Mouse (Mus musculus) limb, embryonic 12.5 days (tissue): ENCODE measurements around the gene Hnrnpll. TPM values are rescaled to one million over a fixed set of nuclear protein-coding genes. Genes with fewer than 3 reads are reported as not detected.
A peak's percentile ranks its signal among the peaks of the same experiment; 100 is the strongest.
"Not testable (repeated sequence)": the region's sequence is repeated elsewhere in the genome, so short reads cannot be mapped to it uniquely, and the experiment has no call there.

Experiments used
- ATAC-seq: fragments of 200-750 bp; cut with Nextera tagmentation; 2 replicates; pipeline ENCODE4 v1.8.0; 2017; ENCODE audit warnings: low read depth, moderate TSS enrichment; ENCODE audit not compliant: insufficient number of reproducible peaks, insufficient read depth, low FRiP score, low TSS enrichment
- H3K27ac ChIP-seq: fragments of 300-500 bp; sonication (generic); 2 replicates; pipeline ENCODE4 v1.5.1; 2016; ENCODE audit warnings: mild to moderate bottlenecking, moderate library complexity
- H3K27me3 ChIP-seq: fragments of 300-500 bp; sonication (generic); 2 replicates; pipeline ENCODE4 v1.6.1; 2016; ENCODE audit warnings: mild to moderate bottlenecking, moderate library complexity
- H3K36me3 ChIP-seq: fragments of 300-500 bp; sonication (generic); 2 replicates; pipeline ENCODE4 v1.6.1; 2016; ENCODE audit warnings: mild to moderate bottlenecking, moderate library complexity
- H3K4me1 ChIP-seq: fragments of 300-500 bp; sonication (generic); replicated peaks from 2 replicates; pipeline ENCODE4 v1.6.1; 2016
- H3K4me2 ChIP-seq: fragments of 300-500 bp; sonication (generic); 2 replicates; pipeline ENCODE4 v1.6.1; 2016; ENCODE audit warnings: mild to moderate bottlenecking, moderate library complexity
- H3K4me3 ChIP-seq: fragments of 300-500 bp; sonication (generic); replicated peaks from 2 replicates; pipeline ENCODE4 v1.5.1; 2016; ENCODE audit warnings: mild to moderate bottlenecking
- H3K9ac ChIP-seq: fragments of 300-500 bp; sonication (generic); replicated peaks from 2 replicates; pipeline ENCODE4 v1.6.1; 2016; ENCODE audit warnings: mild to moderate bottlenecking, moderate library complexity
- H3K9me3 ChIP-seq: fragments of 300-500 bp; sonication (generic); 2 replicates; pipeline ENCODE4 v1.6.1; 2016; ENCODE audit warnings: mild to moderate bottlenecking, moderate library complexity
- WGBS: fragments of 180-500 bp; shearing (Covaris S2); methylation state at CpG from one replicate; pipeline ENCODE4 v1.1.7; 2016; 5-methylcytosine and 5-hydroxymethylcytosine counted together
- polyA plus RNA-seq: library from polyadenylated mRNA; unstranded; fragments of >200 nt; fragmentation: Nextera tagmentation; extraction: Ambion mirVana; gene quantifications from 2 replicates; pipeline ENCODE4 v1.2.1, GENCODE M21; 2016

Gene Hnrnpll
- polyA plus RNA-seq, 1 experiment from 2014 or later: 112 TPM

- Histone ChIP-seq H3K9ac (no peak overlapping the region), H3K27me3 (no peaks in the 10 kb centered on the region), H3K4me2 (no peak overlapping the region), H3K27ac (no peak overlapping the region), H3K4me3 (no peak overlapping the region), H3K9me3 (no peaks in the 10 kb centered on the region), H3K36me3 (no peaks in the 10 kb centered on the region), H3K4me1 (peaks cover 8% of the 10 kb centered on the region)
- 62% methylated on average over 12 of the region's 12 CpGs for WGBS
- no peak; the same call in 1 of the 2 replicates for ATAC-seq
These were observed 43.7 kb downstream of the Hnrnpll start for GRCm38 (mm10) chr17:80018239-80018975.

GRCm38 (mm10) chr17:80017389-80017788 is 44.7 kb downstream of the Hnrnpll start:
- H3K9me3 ChIP-seq: no peaks in the 10 kb centered on the region
- ATAC-seq: no peak
- no peak overlapping the region for H3K4me2 ChIP-seq
- 51% methylated on average over 12 of the region's 12 CpGs for WGBS
- no peak overlapping the region for H3K27ac ChIP-seq
- H3K27me3 ChIP-seq: no peaks in the 10 kb centered on the region
- H3K4me3 ChIP-seq: no peak overlapping the region
- peaks cover 8% of the 10 kb centered on the region for H3K4me1 ChIP-seq
- no peak overlapping the region for H3K9ac ChIP-seq
- H3K36me3 ChIP-seq: no peaks in the 10 kb centered on the region

GRCm38 (mm10) chr17:80016400-80016799 is 45.7 kb downstream of the Hnrnpll start:
- ATAC-seq, H3K9me3 ChIP-seq, H3K9ac ChIP-seq, H3K4me3 ChIP-seq, H3K27ac ChIP-seq, H3K36me3 ChIP-seq, H3K4me1 ChIP-seq, H3K4me2 ChIP-seq, H3K27me3 ChIP-seq: not testable (repeated sequence)
- WGBS: 91% methylated on average over 4 of the region's 4 CpGs

GRCm38 (mm10) chr17:80014361-80014809 is 47.7 kb downstream of the Hnrnpll start:
- no peak for ATAC-seq

GRCm38 (mm10) chr17:80009926-80010325 is 52.2 kb downstream of the Hnrnpll start:
- peaks cover 33% of the 10 kb centered on the region for H3K4me1 ChIP-seq
- no peak overlapping the region for H3K4me3 ChIP-seq
- no peak overlapping the region for H3K9ac ChIP-seq
- H3K27me3 ChIP-seq: no peaks in the 10 kb centered on the region
- 17% methylated on average over 15 of the region's 15 CpGs for WGBS
- peak overlapping the region; percentile 15; the same call in 1 of the 2 replicates for H3K4me2 ChIP-seq
- ATAC-seq: no peak
- H3K36me3 ChIP-seq: no peaks in the 10 kb centered on the region
- H3K27ac ChIP-seq: no peak overlapping the region
- no peaks in the 10 kb centered on the region for H3K9me3 ChIP-seq

More at GRCm38 (mm10) chr17:80014361-80014809, 47.7 kb downstream of the Hnrnpll start:
- H3K9me3 ChIP-seq: no peaks in the 10 kb centered on the region
- H3K4me2 ChIP-seq: no peak overlapping the region
- 87% methylated on average over 8 of the region's 8 CpGs for WGBS
- H3K36me3 ChIP-seq: no peaks in the 10 kb centered on the region
- no peaks in the 10 kb centered on the region for H3K27me3 ChIP-seq
- no peak overlapping the region for H3K4me3 ChIP-seq
- H3K9ac ChIP-seq: no peak overlapping the region
- no peak overlapping the region for H3K27ac ChIP-seq
- H3K4me1 ChIP-seq: peaks cover 15% of the 10 kb centered on the region

GRCm38 (mm10) chr17:80008847-80009246 is 53.3 kb downstream of the Hnrnpll start:
- Histone ChIP-seq H3K4me1 (peaks cover 33% of the 10 kb centered on the region), H3K4me3 (no peak overlapping the region), H3K27me3 (no peaks in the 10 kb centered on the region), H3K9me3 (no peaks in the 10 kb centered on the region), H3K9ac (no peak overlapping the region), H3K27ac (peak overlapping the region; percentile 5; the same call in 1 of the 2 replicates), H3K36me3 (no peaks in the 10 kb centered on the region), H3K4me2 (no peak overlapping the region)
- ATAC-seq: no peak; the same call in 1 of the 2 replicates
- WGBS: 38% methylated on average over 5 of the region's 5 CpGs

GRCm38 (mm10) chr17:80004345-80005239 is 57.5 kb downstream of the Hnrnpll start:
- Histone ChIP-seq H3K4me3 (no peak overlapping the region), H3K9ac (no peak overlapping the region), H3K36me3 (no peaks in the 10 kb centered on the region), H3K9me3 (no peaks in the 10 kb centered on the region), H3K27me3 (no peaks in the 10 kb centered on the region), H3K27ac (no peak overlapping the region), H3K4me2 (no peak overlapping the region), H3K4me1 (peaks cover 30% of the 10 kb centered on the region)
- 48% methylated on average over 17 of the region's 17 CpGs for WGBS
- no peak for ATAC-seq

- not testable (repeated sequence) for H3K9ac ChIP-seq, H3K4me2 ChIP-seq, H3K27me3 ChIP-seq, H3K27ac ChIP-seq, H3K36me3 ChIP-seq, H3K9me3 ChIP-seq, H3K4me3 ChIP-seq, ATAC-seq
- WGBS: 94% methylated on average over 3 of the region's 3 CpGs
- H3K4me1 ChIP-seq: peaks cover 25% of the 10 kb centered on the region
These were observed 58.3 kb downstream of the Hnrnpll start for GRCm38 (mm10) chr17:80003851-80004250.

- H3K27me3 ChIP-seq: no peaks in the 10 kb centered on the region
- no peak overlapping the region for H3K4me2 ChIP-seq
- H3K36me3 ChIP-seq: no peaks in the 10 kb centered on the region
- H3K9me3 ChIP-seq: no peaks in the 10 kb centered on the region
- H3K27ac ChIP-seq: no peak overlapping the region
- peaks cover 12% of the 10 kb centered on the region; the same call in 1 of the 2 replicates for H3K4me1 ChIP-seq
- no peak for ATAC-seq
- WGBS: 45% methylated on average over 3 of the region's 3 CpGs
- no peak overlapping the region for H3K4me3 ChIP-seq
- H3K9ac ChIP-seq: no peak overlapping the region
These were observed 59.7 kb downstream of the Hnrnpll start for GRCm38 (mm10) chr17:80002385-80002852.

- Histone ChIP-seq H3K36me3 (no peaks in the 10 kb centered on the region), H3K4me2 (no peak overlapping the region), H3K4me3 (no peak overlapping the region), H3K27me3 (no peaks in the 10 kb centered on the region), H3K4me1 (0 out of 2 replicates have a peak, but pooled peaks cover 6% of the 10 kb centered on the region), H3K9ac (no peak overlapping the region), H3K27ac (no peak overlapping the region), H3K9me3 (no peaks in the 10 kb centered on the region)
- no peak for ATAC-seq
- 88% methylated on average over 14 of the region's 14 CpGs for WGBS
These were observed 62.5 kb downstream of the Hnrnpll start for GRCm38 (mm10) chr17:79999631-80000030.

- 72% methylated on average over 5 of the region's 5 CpGs for WGBS
- no peak for ATAC-seq
- no peak overlapping the region for H3K4me2 ChIP-seq
These were observed 63.1 kb downstream of the Hnrnpll start for GRCm38 (mm10) chr17:79998986-79999385.

More at GRCm38 (mm10) chr17:79998986-79999385, 63.1 kb downstream of the Hnrnpll start:
- Histone ChIP-seq H3K27ac (no peak overlapping the region), H3K4me1 (0 out of 2 replicates have a peak, but pooled peaks cover 6% of the 10 kb centered on the region), H3K9ac (no peak overlapping the region), H3K9me3 (no peaks in the 10 kb centered on the region), H3K36me3 (no peaks in the 10 kb centered on the region), H3K27me3 (no peaks in the 10 kb centered on the region), H3K4me3 (no peak overlapping the region)
